Mouse (Mus musculus): ENCODE measurements around the gene Ddx28.

Ddx28 gene

GRCm38 (mm10) chr8:105965905-105966341 lies 45.8 kb downstream of the Ddx28 start, which contains the start of gene Slc12a4:
Slc12a4 (minus strand) TSS chr8:105966097.
- DNase-seq = no peak

GRCm38 (mm10) chr8:105965266-105965904 lies 46.3 kb downstream of the Ddx28 start:
- no peak for DNase-seq

- DNase-seq = no peak
Observed at GRCm38 (mm10) chr8:105964506-105965265, 47.0 kb downstream of the Ddx28 start.

- no peak for DNase-seq
Observed at GRCm38 (mm10) chr8:105961536-105961935, 50.1 kb downstream of the Ddx28 start.

- DNase-seq = no peak
Observed at GRCm38 (mm10) chr8:105961101-105961500, 50.6 kb downstream of the Ddx28 start.
